8 mouse cellular contexts compared by ENCODE assay signal in genomic region chr17:70754638-70755037, GRCm38 (mm10).
DNase-seq lines count a peak whose midpoint lies in the region; ATAC-seq and TF ChIP-seq lines count a peak whose summit lies in the region.

No protein-coding gene starts in this region.

- H3K36me3 ChIP-seq in lung, embryonic 16.5 days (ENCODE audit: control insufficient read depth, insufficient read depth, low read length): no peaks in the 10 kb centered on the region
- H3K36me3 ChIP-seq in limb, embryonic 11.5 days (ENCODE audit: control insufficient read depth, insufficient read depth, low read length): no peaks in the 10 kb centered on the region
- H3K36me3 ChIP-seq in stomach, embryonic 15.5 days: no peaks in the 10 kb centered on the region

- ATAC-seq in lung, embryonic 16.5 days (ENCODE audit: low read depth): no peak
- no peak for ATAC-seq in limb, embryonic 11.5 days (ENCODE audit: insufficient number of reproducible peaks, low FRiP score, low TSS enrichment, low read depth)
- ATAC-seq in stomach, embryonic 15.5 days (ENCODE audit: insufficient read depth, low FRiP score, low read depth): no peak

- no peak for TF ChIP-seq CTCF in gastrocnemius, adult 2 months (IDR thresholded peaks at IDR 0.05)

- peaks cover 35% of the 10 kb centered on the region for H3K4me1 ChIP-seq in lung, embryonic 16.5 days (replicated peaks; ENCODE audit: control insufficient read depth, insufficient read depth, low read length)
- 0 out of 2 replicates have a peak, but pooled peaks cover 4% of the 10 kb centered on the region for H3K4me1 ChIP-seq in limb, embryonic 11.5 days (ENCODE audit: control insufficient read depth, insufficient read depth, low read length)
- peaks cover 24% of the 10 kb centered on the region for H3K4me1 ChIP-seq in stomach, embryonic 15.5 days

- H3K27me3 ChIP-seq in lung, embryonic 16.5 days (ENCODE audit: control insufficient read depth, insufficient read depth, low read depth, low read length): no peaks in the 10 kb centered on the region
- no peaks in the 10 kb centered on the region for H3K27me3 ChIP-seq in limb, embryonic 11.5 days (ENCODE audit: control insufficient read depth, insufficient read depth, low read length)
- no peaks in the 10 kb centered on the region for H3K27me3 ChIP-seq in stomach, embryonic 15.5 days (replicated peaks)

- DNase-seq in gastrocnemius, adult 2 months: no peak
- DNase-seq in gastrocnemius, postnatal 25 days: no peak
- no peak for DNase-seq in lung, postnatal 4 days
- DNase-seq in limb, embryonic 11.5 days (ENCODE audit: low spot score): no peak
- no peak for DNase-seq in right cerebral cortex, postnatal 36 days (ENCODE audit: low spot score in 2 of 2)
- no peak for DNase-seq in right cerebral cortex, postnatal 14 days

- no peaks in the 10 kb centered on the region for H3K9me3 ChIP-seq in lung, embryonic 16.5 days (ENCODE audit: control insufficient read depth, low read length)
- no peaks in the 10 kb centered on the region for H3K9me3 ChIP-seq in limb, embryonic 11.5 days (ENCODE audit: control insufficient read depth, low read length)
- H3K9me3 ChIP-seq in stomach, embryonic 15.5 days: no peaks in the 10 kb centered on the region

- peak overlapping the region; percentile 95 for H3K4me2 ChIP-seq in lung, embryonic 16.5 days (ENCODE audit: low read depth, low read length)
- peak overlapping the region; percentile 67; the same call in 1 of the 2 replicates for H3K4me2 ChIP-seq in limb, embryonic 11.5 days (ENCODE audit: low read depth, severe bottlenecking)
- peak overlapping the region; percentile 96 for H3K4me2 ChIP-seq in stomach, embryonic 15.5 days

- peak overlapping the region; percentile 45 for H3K9ac ChIP-seq in lung, embryonic 16.5 days (ENCODE audit: low read length)
- no peak overlapping the region; the same call in 1 of the 2 replicates for H3K9ac ChIP-seq in limb, embryonic 11.5 days (ENCODE audit: low read length)
- H3K9ac ChIP-seq in stomach, embryonic 15.5 days: peak overlapping the region; percentile 21; the same call in 1 of the 2 replicates

- peak overlapping the region; percentile 79 for H3K4me3 ChIP-seq in gastrocnemius, adult 2 months
- no peak overlapping the region; the same call in 1 of the 2 replicates for H3K4me3 ChIP-seq in lung, embryonic 16.5 days (ENCODE audit: low read length)
- H3K4me3 ChIP-seq in limb, embryonic 11.5 days (ENCODE audit: low read depth, low read length): no peak overlapping the region; the same call in 1 of the 2 replicates
- no peak overlapping the region for H3K4me3 ChIP-seq in stomach, embryonic 15.5 days (replicated peaks)

- peak overlapping the region; percentile 86; the same call in 1 of the 2 replicates for H3K27ac ChIP-seq in gastrocnemius, adult 2 months
- H3K27ac ChIP-seq in lung, embryonic 16.5 days (ENCODE audit: low read length): peak overlapping the region; percentile 61; the same call in 1 of the 2 replicates
- peak overlapping the region; percentile 76; the same call in 1 of the 2 replicates for H3K27ac ChIP-seq in limb, embryonic 11.5 days (replicated peaks; ENCODE audit: low read depth, low read length)
- 0 out of 2 replicates have a peak overlapping the region, but pooled peaks have one; percentile 4 for H3K27ac ChIP-seq in stomach, embryonic 15.5 days

- intact Hi-C loops in gastrocnemius, adult 2 months (cut with DNase I): loop anchor here (1.0 to 5.0 kb wide), 2 partner anchors 98 to 214 kb away; partner anchors contain the start of gene Tgif1

- 46% methylated on average over 7 of the region's 7 CpGs for WGBS in lung, embryonic 16.5 days
- WGBS in limb, embryonic 11.5 days: 54% methylated on average over 7 of the region's 7 CpGs
- WGBS in stomach, embryonic 15.5 days: 54% methylated on average over 7 of the region's 7 CpGs

Comparison
In these comparisons a context has a peak if more than half of its experiments do, and no peak if none do; other contexts are left out.
1. H3K27ac ChIP-seq: peak in every context shown above with its lines; median percentile 86 in gastrocnemius, adult 2 months; 76 in limb, embryonic 11.5 days; 61 in lung, embryonic 16.5 days; 4 in stomach, embryonic 15.5 days.